Mouse (Mus musculus): Measurements from ENCODE around the gene Akap6.

DNA sequence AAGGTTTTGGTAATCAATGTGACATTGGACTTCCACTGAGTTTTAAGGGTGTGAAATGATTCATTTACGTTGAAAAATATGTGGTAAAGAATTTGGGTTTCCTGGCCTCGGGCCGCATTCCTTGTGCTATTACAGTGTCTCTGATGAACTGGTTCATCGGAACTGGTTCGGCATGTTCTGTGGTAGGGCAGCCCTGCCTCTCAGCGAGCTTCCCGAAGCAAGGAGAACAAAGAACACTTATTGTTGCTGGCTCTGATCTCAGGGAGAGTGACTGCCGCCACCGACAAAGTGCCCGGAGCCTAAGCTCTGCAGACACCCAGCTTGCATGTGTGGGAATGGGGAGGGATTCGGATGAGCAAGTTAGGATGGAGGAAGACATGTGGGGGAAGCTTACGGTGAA lies 50.8 kb downstream of the Akap6 start:
- no peak for TF ChIP-seq CTCF (IDR thresholded peaks at IDR 0.05; ENCODE audit: low read depth)
- no peak for TF ChIP-seq EP300 (IDR thresholded peaks at IDR 0.05; ENCODE audit: low read depth)
